Mouse (Mus musculus) lung, embryonic 15.5 days (tissue): ENCODE data around the gene Sgpp2. TPM values are rescaled to one million over a fixed set of nuclear protein-coding genes. Genes with fewer than 3 reads are reported as not detected.

Experiments used
- ATAC-seq: fragments of 200-750 bp; cut with Nextera tagmentation; 2 replicates; pipeline ENCODE4 v1.8.0; 2017; ENCODE audit warnings: moderate number of reproducible peaks, borderline replicate concordance; ENCODE audit not compliant: low FRiP score, low TSS enrichment; ENCODE audit errors: extremely low read depth
- H3K27ac ChIP-seq: fragments of 300-500 bp; sonication (generic); 2 replicates; pipeline ENCODE4 v1.5.1; 2015; ENCODE audit warnings: moderate library complexity, mild to moderate bottlenecking, inconsistent platforms
- H3K27me3 ChIP-seq: fragments of 300-500 bp; sonication (generic); 2 replicates; pipeline ENCODE4 v1.6.1; 2015; ENCODE audit warnings: inconsistent platforms
- H3K36me3 ChIP-seq: fragments of 300-500 bp; sonication (generic); 2 replicates; pipeline ENCODE4 v1.6.1; 2015; ENCODE audit warnings: inconsistent platforms
- H3K4me1 ChIP-seq: fragments of 300-500 bp; sonication (generic); 2 replicates; pipeline ENCODE4 v1.6.1; 2015; ENCODE audit warnings: inconsistent platforms
- H3K4me2 ChIP-seq: fragments of 300-500 bp; sonication (generic); 2 replicates; pipeline ENCODE4 v1.6.1; 2015; ENCODE audit warnings: inconsistent platforms, mild to moderate bottlenecking, moderate library complexity
- H3K4me3 ChIP-seq: fragments of 300-500 bp; sonication (generic); 2 replicates; pipeline ENCODE4 v1.5.1; 2015; ENCODE audit warnings: mild to moderate bottlenecking, inconsistent platforms
- H3K9ac ChIP-seq: fragments of 300-500 bp; sonication (generic); 2 replicates; pipeline ENCODE4 v1.6.1; 2015; ENCODE audit warnings: inconsistent platforms
- H3K9me3 ChIP-seq: fragments of 300-500 bp; sonication (generic); 2 replicates; pipeline ENCODE4 v1.6.1; 2016; ENCODE audit warnings: inconsistent platforms
- WGBS: fragments of 180-500 bp; shearing (Covaris S2); methylation state at CpG from one replicate; pipeline ENCODE4 v1.1.7; 2015; 5-methylcytosine and 5-hydroxymethylcytosine counted together
- polyA plus RNA-seq: library from polyadenylated mRNA; unstranded; fragments of >200 nt; fragmentation: Nextera tagmentation; extraction: Ambion mirVana; gene quantifications from 2 replicates; pipeline ENCODE4 v1.2.1, GENCODE M21; 2015

Sgpp2 gene
- polyA plus RNA-seq, 1 experiment from 2014 or later = 1.1 TPM

DNA sequence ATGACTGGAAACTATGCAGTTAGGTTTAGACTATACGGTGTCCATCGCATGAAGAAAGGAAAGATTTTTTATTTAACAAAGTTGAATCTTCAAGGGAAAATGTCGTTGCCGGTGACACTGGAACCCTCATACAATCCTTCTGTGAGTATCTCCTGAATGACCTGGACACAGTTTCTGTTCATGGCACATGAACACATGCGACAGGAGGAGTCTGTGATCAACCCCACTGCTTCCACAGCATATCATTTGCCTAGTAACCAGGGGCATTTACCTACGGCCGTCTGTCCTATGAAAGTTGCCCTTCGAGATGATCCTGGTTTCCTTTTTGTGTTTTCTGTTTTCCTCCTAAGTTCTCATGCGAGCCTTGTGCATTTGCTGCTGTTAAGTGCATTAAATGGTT lies 123.3 kb downstream of the Sgpp2 start:
- ATAC-seq = no peak
- Histone ChIP-seq H3K9ac (no peak overlapping the region), H3K4me2 (no peak overlapping the region), H3K9me3 (no peaks in the 10 kb centered on the region), H3K36me3 (peaks cover 4% of the 10 kb centered on the region; the same call in 1 of the 2 replicates), H3K4me1 (no peaks in the 10 kb centered on the region), H3K27ac (no peak overlapping the region), H3K27me3 (no peaks in the 10 kb centered on the region), H3K4me3 (no peak overlapping the region)
- 92% methylated on average over 9 of the region's 9 CpGs for WGBS

GRCm38 (mm10) chr1:78435967-78436366 lies 125.8 kb downstream of the Sgpp2 start:
- 68% methylated on average over 2 of the region's 2 CpGs for WGBS

DNA sequence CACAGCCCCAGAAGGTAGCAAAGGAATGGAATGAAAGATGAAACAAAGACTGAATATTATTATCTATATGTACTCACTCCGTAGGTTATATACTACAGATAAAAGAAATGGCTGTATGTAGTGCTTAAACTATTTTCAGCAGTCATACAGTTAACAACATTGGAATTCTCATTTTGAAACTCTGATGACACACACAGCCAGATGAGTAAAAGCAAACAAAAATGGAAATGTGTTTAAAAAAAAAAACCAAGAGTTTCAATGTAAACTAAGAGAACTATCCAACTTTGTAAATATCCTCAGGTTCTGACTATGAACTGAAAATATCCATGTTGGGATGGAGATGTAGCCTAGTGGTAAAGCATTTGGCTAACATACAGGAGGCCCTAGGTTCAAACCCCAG lies 126.3 kb downstream of the Sgpp2 start:
- no peaks in the 10 kb centered on the region for H3K4me1 ChIP-seq
- H3K27ac ChIP-seq = no peak overlapping the region
- ATAC-seq = no peak
- H3K9me3 ChIP-seq = no peaks in the 10 kb centered on the region
- no peak overlapping the region for H3K4me3 ChIP-seq
- peaks cover 13% of the 10 kb centered on the region; the same call in 1 of the 2 replicates for H3K36me3 ChIP-seq
- H3K4me2 ChIP-seq = no peak overlapping the region
- no peaks in the 10 kb centered on the region for H3K27me3 ChIP-seq
- 86% methylated on average over 1 of the region's 1 CpGs for WGBS
- no peak overlapping the region for H3K9ac ChIP-seq

More at GRCm38 (mm10) chr1:78435967-78436366, 125.8 kb downstream of the Sgpp2 start:
- Histone ChIP-seq H3K4me2 (no peak overlapping the region), H3K36me3 (peaks cover 9% of the 10 kb centered on the region; the same call in 1 of the 2 replicates), H3K9me3 (no peaks in the 10 kb centered on the region), H3K4me3 (no peak overlapping the region), H3K27ac (no peak overlapping the region), H3K9ac (no peak overlapping the region), H3K27me3 (no peaks in the 10 kb centered on the region), H3K4me1 (no peaks in the 10 kb centered on the region)
- no peak for ATAC-seq

DNA sequence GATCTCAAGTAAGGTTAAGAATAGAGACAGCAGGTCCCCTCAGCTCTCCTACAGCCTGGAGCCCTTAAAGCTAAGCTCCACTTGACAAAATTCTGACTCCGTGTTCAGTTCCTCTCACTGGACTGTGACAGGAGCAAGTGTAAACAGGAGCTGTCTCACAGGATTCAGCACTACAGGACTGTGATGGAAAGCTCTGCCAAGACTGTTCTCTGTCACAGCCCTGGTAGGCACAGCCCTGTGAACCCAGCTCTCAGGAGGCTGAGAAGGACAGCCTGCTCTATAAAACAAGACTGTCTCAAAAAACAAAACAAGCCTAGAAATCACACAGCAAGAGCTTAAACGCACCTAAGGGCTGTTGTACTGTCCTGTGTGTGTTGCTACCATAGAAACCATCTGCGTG lies 127.0 kb downstream of the Sgpp2 start:
- no peak for ATAC-seq
- Histone ChIP-seq H3K4me3 (no peak overlapping the region), H3K36me3 (peaks cover 14% of the 10 kb centered on the region; the same call in 1 of the 2 replicates), H3K4me1 (no peaks in the 10 kb centered on the region), H3K27me3 (no peaks in the 10 kb centered on the region), H3K9me3 (no peaks in the 10 kb centered on the region), H3K9ac (no peak overlapping the region), H3K27ac (no peak overlapping the region), H3K4me2 (no peak overlapping the region)
- WGBS = 78% methylated on average over 3 of the region's 3 CpGs

DNA sequence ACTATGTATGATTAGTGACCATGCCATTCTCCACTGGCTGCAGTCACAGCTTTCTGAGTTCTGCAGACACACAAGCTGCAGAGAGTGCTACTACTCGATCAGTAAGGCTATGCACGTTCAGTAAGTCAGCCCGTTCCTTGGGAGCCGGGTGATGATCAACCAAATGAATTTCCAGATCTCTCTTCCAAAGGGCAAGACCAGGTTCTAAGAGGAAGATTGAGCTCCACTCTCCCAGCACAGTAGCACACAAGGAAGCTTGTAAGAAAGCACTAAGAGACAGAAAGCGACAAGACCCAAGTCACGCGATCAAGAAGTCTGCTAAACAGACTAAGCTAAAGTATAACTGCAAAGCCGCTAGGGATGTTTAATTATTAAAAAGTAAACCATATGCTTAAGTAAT lies 130.6 kb downstream of the Sgpp2 start:
- no peaks in the 10 kb centered on the region for H3K9me3 ChIP-seq
- H3K36me3 ChIP-seq = peaks cover 38% of the 10 kb centered on the region
- no peak for ATAC-seq
- no peak overlapping the region for H3K4me2 ChIP-seq
- no peak overlapping the region for H3K9ac ChIP-seq
- H3K4me3 ChIP-seq = no peak overlapping the region
- no peaks in the 10 kb centered on the region for H3K27me3 ChIP-seq
- no peak overlapping the region for H3K27ac ChIP-seq
- WGBS = 88% methylated on average over 8 of the region's 8 CpGs
- H3K4me1 ChIP-seq = no peaks in the 10 kb centered on the region

DNA sequence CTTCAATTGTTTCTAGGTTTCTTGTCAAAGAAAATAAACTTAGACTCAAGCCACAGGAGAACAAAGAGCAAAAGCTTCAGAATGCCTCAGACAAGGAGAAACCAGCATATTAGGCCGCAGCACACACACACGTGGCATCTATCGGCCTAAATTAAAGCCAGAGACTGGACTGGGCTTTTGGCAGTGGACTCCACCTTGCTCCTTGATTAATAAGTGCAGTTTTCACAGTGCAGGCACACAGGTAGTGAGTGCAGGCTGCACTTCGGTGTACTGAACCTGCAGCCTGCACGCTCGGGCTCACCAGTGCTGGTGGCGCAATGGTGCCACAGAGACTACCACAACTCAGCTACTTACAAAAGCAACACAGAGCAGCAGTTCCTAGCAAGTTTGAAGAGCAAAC lies 132.9 kb downstream of the Sgpp2 start:
- peaks cover 43% of the 10 kb centered on the region for H3K36me3 ChIP-seq
- 91% methylated on average over 7 of the region's 7 CpGs for WGBS
- no peak for ATAC-seq
- H3K9me3 ChIP-seq = no peaks in the 10 kb centered on the region
- no peak overlapping the region for H3K4me3 ChIP-seq
- H3K27me3 ChIP-seq = no peaks in the 10 kb centered on the region
- no peak overlapping the region for H3K4me2 ChIP-seq
- H3K27ac ChIP-seq = no peak overlapping the region
- no peak overlapping the region for H3K9ac ChIP-seq
- H3K4me1 ChIP-seq = no peaks in the 10 kb centered on the region

DNA sequence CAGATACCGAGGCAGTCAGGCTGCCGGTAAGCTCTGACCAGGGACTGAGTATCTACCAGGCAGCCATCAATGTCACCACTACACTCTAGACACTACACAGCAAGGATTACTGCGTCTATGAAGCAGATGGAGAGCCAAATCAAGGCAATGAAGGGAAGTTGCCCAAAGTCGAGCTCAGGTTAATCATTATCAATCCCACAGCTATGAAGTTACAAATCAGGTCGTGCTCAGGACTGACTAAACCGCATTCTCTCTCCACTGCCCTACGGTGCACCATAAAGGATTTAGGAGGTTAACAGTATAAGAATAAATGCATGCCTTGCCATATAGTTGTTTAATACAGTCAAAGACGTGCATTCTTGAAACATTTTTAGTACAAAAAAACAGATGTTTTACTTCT lies 136.1 kb downstream of the Sgpp2 start:
- no peak overlapping the region for H3K27ac ChIP-seq
- no peaks in the 10 kb centered on the region for H3K27me3 ChIP-seq
- peaks cover 46% of the 10 kb centered on the region for H3K36me3 ChIP-seq
- no peak overlapping the region for H3K4me3 ChIP-seq
- no peak overlapping the region for H3K4me2 ChIP-seq
- no peaks in the 10 kb centered on the region for H3K9me3 ChIP-seq
- whole genome bisulfite sequencing = 82% methylated on average over 8 of the region's 8 CpGs
- ATAC-seq = no peak
- H3K9ac ChIP-seq = no peak overlapping the region
- H3K4me1 ChIP-seq = no peaks in the 10 kb centered on the region

- WGBS = 93% methylated on average over 6 of the region's 6 CpGs
- Histone ChIP-seq H3K4me3 (no peak overlapping the region), H3K9ac (no peak overlapping the region), H3K4me2 (no peak overlapping the region), H3K4me1 (no peaks in the 10 kb centered on the region), H3K9me3 (no peaks in the 10 kb centered on the region), H3K27me3 (no peaks in the 10 kb centered on the region), H3K36me3 (peaks cover 47% of the 10 kb centered on the region), H3K27ac (no peak overlapping the region)
- ATAC-seq = no peak
These were observed 136.6 kb downstream of the Sgpp2 start for GRCm38 (mm10) chr1:78446742-78447141.

- Histone ChIP-seq H3K27me3 (no peaks in the 10 kb centered on the region), H3K36me3 (peaks cover 50% of the 10 kb centered on the region), H3K4me1 (no peaks in the 10 kb centered on the region), H3K4me2 (no peak overlapping the region), H3K9me3 (no peaks in the 10 kb centered on the region), H3K27ac (no peak overlapping the region), H3K9ac (no peak overlapping the region), H3K4me3 (no peak overlapping the region)
- WGBS = 65% methylated on average over 1 of the region's 1 CpGs
- ATAC-seq = no peak
These were observed 137.9 kb downstream of the Sgpp2 start for GRCm38 (mm10) chr1:78448091-78448490.

DNA sequence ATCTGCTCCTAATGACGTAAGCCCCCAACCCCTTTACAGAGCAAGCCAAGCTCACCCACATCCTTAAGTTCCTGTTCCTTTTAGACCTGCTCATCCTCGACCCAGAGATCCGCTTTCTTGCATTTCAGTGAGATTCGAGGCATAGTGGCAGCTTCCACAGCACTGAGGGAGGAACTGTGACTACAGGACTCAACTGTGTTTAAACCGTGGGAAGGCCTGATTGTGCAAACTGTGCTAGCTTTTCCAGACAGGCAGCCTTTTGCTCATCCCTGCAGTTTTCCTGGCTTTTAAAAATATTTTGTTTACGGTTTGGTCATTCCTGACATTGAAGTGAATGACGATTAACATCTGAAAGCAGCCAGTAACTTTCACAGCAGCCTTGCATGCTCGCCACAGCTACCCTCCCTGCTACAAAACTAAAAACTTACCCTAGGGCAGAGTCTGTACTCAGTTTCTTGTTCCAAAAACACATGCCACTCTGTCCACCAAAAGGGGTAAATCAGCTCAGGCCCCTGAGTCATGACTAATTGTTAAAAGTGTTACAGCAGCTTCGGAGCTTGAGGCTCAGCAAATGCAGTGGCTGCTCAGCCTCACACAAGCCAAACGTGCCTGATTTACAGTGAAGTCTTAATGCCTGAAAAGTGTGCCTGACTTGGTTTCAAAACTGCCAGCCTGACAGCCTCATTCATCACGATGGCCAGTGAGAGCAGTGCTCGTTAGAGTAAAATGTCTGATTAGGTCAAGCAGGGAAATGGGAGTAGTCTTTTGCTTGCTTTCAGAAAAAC lies 141.1 kb downstream of the Sgpp2 start:
- no peaks in the 10 kb centered on the region for H3K27me3 ChIP-seq
- 79% methylated on average over 12 of the region's 12 CpGs for WGBS
- ATAC-seq = no peak
- no peak overlapping the region for H3K27ac ChIP-seq
- no peaks in the 10 kb centered on the region for H3K9me3 ChIP-seq
- no peak overlapping the region for H3K9ac ChIP-seq
- no peak overlapping the region for H3K4me3 ChIP-seq
- H3K4me2 ChIP-seq = no peak overlapping the region
- no peaks in the 10 kb centered on the region for H3K4me1 ChIP-seq
- peaks cover 47% of the 10 kb centered on the region for H3K36me3 ChIP-seq

DNA sequence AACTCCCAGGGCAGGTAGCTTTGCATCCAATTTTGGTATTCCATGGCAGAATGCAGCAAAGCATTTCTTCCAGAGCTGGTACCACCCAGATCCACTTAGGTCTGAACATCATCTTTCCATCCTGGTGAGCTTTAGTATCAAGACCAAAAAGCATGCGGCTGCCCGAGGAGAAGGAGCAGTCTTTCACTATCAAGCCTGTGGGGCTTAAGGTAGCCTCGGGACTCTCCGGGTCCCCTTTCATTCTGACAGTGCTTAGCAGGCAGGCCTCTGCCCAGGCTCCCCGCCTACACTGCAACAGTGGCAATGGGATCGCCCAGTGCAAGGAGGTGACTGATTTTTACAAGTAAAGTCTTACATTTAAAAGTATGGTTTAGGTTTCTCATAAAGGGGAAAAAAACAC lies 142.4 kb downstream of the Sgpp2 start:
- Histone ChIP-seq H3K36me3 (peaks cover 47% of the 10 kb centered on the region), H3K4me3 (no peak overlapping the region), H3K9ac (no peak overlapping the region), H3K4me1 (no peaks in the 10 kb centered on the region), H3K27me3 (no peaks in the 10 kb centered on the region), H3K4me2 (no peak overlapping the region), H3K9me3 (no peaks in the 10 kb centered on the region), H3K27ac (no peak overlapping the region)
- no peak for ATAC-seq
- 89% methylated on average over 6 of the region's 6 CpGs for WGBS

DNA sequence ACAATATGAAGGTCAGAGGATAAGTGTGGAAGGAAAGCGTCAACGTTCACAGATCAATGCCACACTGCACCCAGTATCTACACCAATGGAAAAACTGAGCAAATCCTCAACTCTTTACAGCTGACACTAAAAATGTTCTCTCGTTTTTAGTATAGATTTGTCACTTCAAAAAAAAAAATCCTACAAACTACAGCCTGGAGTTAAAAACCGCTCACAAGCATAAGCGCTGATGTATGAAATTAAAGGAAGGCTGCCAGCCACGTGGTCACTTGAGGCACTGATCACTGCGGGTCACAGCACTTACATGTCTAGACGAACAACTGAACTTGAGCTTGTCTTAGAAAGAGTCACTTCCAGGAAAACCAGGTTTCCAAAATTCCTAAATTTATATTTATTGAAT lies 143.7 kb downstream of the Sgpp2 start:
- ATAC-seq = no peak

More for the DNA sequence above, 143.7 kb downstream of the Sgpp2 start:
- no peak overlapping the region for H3K27ac ChIP-seq
- H3K4me1 ChIP-seq = no peaks in the 10 kb centered on the region
- no peak overlapping the region for H3K4me2 ChIP-seq
- no peak overlapping the region for H3K4me3 ChIP-seq
- 88% methylated on average over 8 of the region's 8 CpGs for WGBS
- no peaks in the 10 kb centered on the region for H3K27me3 ChIP-seq
- no peaks in the 10 kb centered on the region for H3K9me3 ChIP-seq
- H3K36me3 ChIP-seq = peaks cover 54% of the 10 kb centered on the region
- no peak overlapping the region for H3K9ac ChIP-seq
